Mouse (Mus musculus) thymus, adult 2 months (tissue): ENCODE measurements at regions not wholly inside any gene's neighbourhood (a gene's known extent, or its start where the extent isn't known, plus 50 kb on each side); places are given as distances from the start of the nearest gene placed in this dataset.
A peak's percentile ranks its signal among the peaks of the same experiment; 100 is the strongest.

Experiments used
- DNase-seq: peaks from one replicate; pipeline ENCODE4 v3.0.0; 2021
- H3K27ac ChIP-seq: fragments of 200-500 bp; 2 replicates; pipeline ENCODE4 v1.5.1; 2012; ENCODE audit warnings: low read length, control low read depth; ENCODE audit not compliant: control insufficient read depth, insufficient read depth
- H3K27me3 ChIP-seq: fragments of 200-500 bp; 2 replicates; pipeline ENCODE4 v1.6.1; 2012; ENCODE audit warnings: mild to moderate bottlenecking, low read length, moderate library complexity, mixed read lengths; ENCODE audit not compliant: control insufficient read depth, insufficient read depth
- H3K36me3 ChIP-seq: fragments of 200-500 bp; 2 replicates; pipeline ENCODE4 v1.6.1; 2012; ENCODE audit warnings: mild to moderate bottlenecking, low read length, moderate library complexity; ENCODE audit not compliant: control insufficient read depth, insufficient read depth
- H3K4me1 ChIP-seq: fragments of 200-500 bp; replicated peaks from 2 replicates; pipeline ENCODE4 v1.6.1; 2012; ENCODE audit warnings: low read length; ENCODE audit not compliant: control insufficient read depth, insufficient read depth
- H3K4me3 ChIP-seq: fragments of 200-500 bp; 2 replicates; pipeline ENCODE4 v1.5.1; 2012; ENCODE audit warnings: mild to moderate bottlenecking, low read length, control low read depth, moderate library complexity; ENCODE audit not compliant: control insufficient read depth, insufficient read depth
- CTCF ChIP-seq: fragments of 200-500 bp; IDR thresholded peaks from 2 replicates; pipeline ENCODE4 v1.5.1; 2012; ENCODE audit warnings: mild to moderate bottlenecking, control low read depth, low read length, moderate library complexity, borderline replicate concordance; ENCODE audit not compliant: control insufficient read depth, poor library complexity, insufficient read depth; ENCODE audit errors: extremely low read depth
- POLR2A ChIP-seq: fragments of 200-500 bp; IDR thresholded peaks from 2 replicates; pipeline ENCODE4 v1.6.1; 2012; ENCODE audit warnings: mild to moderate bottlenecking, low read length, control low read depth, moderate library complexity; ENCODE audit not compliant: control insufficient read depth, poor library complexity, insufficient read depth; ENCODE audit errors: extremely low read depth
- WGBS: fragments of 180-500 bp; shearing (Covaris S2); methylation state at CpG from one replicate; pipeline ENCODE4 v1.1.7; 2018; 5-methylcytosine and 5-hydroxymethylcytosine counted together

GRCm38 (mm10) chr7:135833425-135833824, 117.3 kb upstream of the Mki67 start:
- Histone ChIP-seq H3K36me3 (no peaks in the 10 kb centered on the region), H3K27ac (no peak overlapping the region), H3K4me1 (no peaks in the 10 kb centered on the region), H3K27me3 (no peaks in the 10 kb centered on the region), H3K4me3 (no peak overlapping the region)
- 67% methylated on average over 9 of the region's 9 CpGs for WGBS
- DNase-seq = no peak
- TF ChIP-seq POLR2A (no peak), CTCF (no peak)

GRCm38 (mm10) chr7:135836808-135837733, 120.9 kb upstream of the Mki67 start:
- Histone ChIP-seq H3K27me3 (no peaks in the 10 kb centered on the region), H3K27ac (no peak overlapping the region), H3K4me3 (no peak overlapping the region), H3K4me1 (no peaks in the 10 kb centered on the region), H3K36me3 (no peaks in the 10 kb centered on the region)
- 55% methylated on average over 12 of the region's 12 CpGs for WGBS
- TF ChIP-seq POLR2A (no peak), CTCF (no peak)
- peak; percentile 9 for DNase-seq

- 86% methylated on average over 5 of the region's 5 CpGs for WGBS
- no peak for TF ChIP-seq POLR2A
- TF ChIP-seq CTCF = no peak
- no peaks in the 10 kb centered on the region for H3K36me3 ChIP-seq
These were observed 127.9 kb upstream of the Mki67 start for GRCm38 (mm10) chr7:135844018-135844417.

GRCm38 (mm10) chr7:135847304-135847703, 131.1 kb upstream of the Mki67 start:
- WGBS = 36% methylated on average over 9 of the region's 9 CpGs
- H3K27me3 ChIP-seq = no peaks in the 10 kb centered on the region; the same call in 1 of the 2 replicates
- no peak overlapping the region for H3K4me3 ChIP-seq
- H3K36me3 ChIP-seq = no peaks in the 10 kb centered on the region
- DNase-seq = no peak
- TF ChIP-seq POLR2A (no peak), CTCF (no peak)
- no peaks in the 10 kb centered on the region for H3K4me1 ChIP-seq
- H3K27ac ChIP-seq = no peak overlapping the region

More at GRCm38 (mm10) chr7:135844018-135844417, 127.9 kb upstream of the Mki67 start:
- Histone ChIP-seq H3K27me3 (no peaks in the 10 kb centered on the region; the same call in 1 of the 2 replicates), H3K27ac (no peak overlapping the region), H3K4me1 (no peaks in the 10 kb centered on the region), H3K4me3 (no peak overlapping the region)
- no peak for DNase-seq

GRCm38 (mm10) chr7:135848170-135848569, 132.0 kb upstream of the Mki67 start:
- H3K4me3 ChIP-seq = no peak overlapping the region
- no peak for DNase-seq
- no peaks in the 10 kb centered on the region for H3K36me3 ChIP-seq
- H3K27ac ChIP-seq = no peak overlapping the region
- 76% methylated on average over 4 of the region's 4 CpGs for WGBS
- TF ChIP-seq CTCF = no peak
- TF ChIP-seq POLR2A = no peak
- H3K27me3 ChIP-seq = no peaks in the 10 kb centered on the region; the same call in 1 of the 2 replicates
- no peaks in the 10 kb centered on the region for H3K4me1 ChIP-seq

GRCm38 (mm10) chr7:135848833-135849232, 132.7 kb upstream of the Mki67 start:
- no peaks in the 10 kb centered on the region for H3K4me1 ChIP-seq
- H3K27me3 ChIP-seq = no peaks in the 10 kb centered on the region; the same call in 1 of the 2 replicates
- TF ChIP-seq CTCF (no peak), POLR2A (no peak)
- no peak overlapping the region for H3K4me3 ChIP-seq
- no peak for DNase-seq
- no peak overlapping the region for H3K27ac ChIP-seq
- 61% methylated on average over 5 of the region's 5 CpGs for WGBS
- H3K36me3 ChIP-seq = no peaks in the 10 kb centered on the region
